Mouse (Mus musculus) heart, postnatal 0 days (tissue): ENCODE results near the gene Acod1.

Experiments
- CTCF ChIP-seq: IDR thresholded peaks from 2 replicates; pipeline ENCODE4 v1.5.1; 2016; ENCODE audit warnings: antibody characterized with exemption, control low read depth, low read depth
- EP300 ChIP-seq: IDR thresholded peaks from 2 replicates; pipeline ENCODE4 v1.6.1; 2016; ENCODE audit warnings: antibody characterized with exemption, low read depth

- no peak for TF ChIP-seq EP300
- TF ChIP-seq CTCF = no peak
Observed at GRCm38 (mm10) chr14:103077272-103078005, 30.7 kb downstream of the Acod1 start.
